24 mouse cellular contexts compared by ENCODE assay signal in the genomic region with DNA sequence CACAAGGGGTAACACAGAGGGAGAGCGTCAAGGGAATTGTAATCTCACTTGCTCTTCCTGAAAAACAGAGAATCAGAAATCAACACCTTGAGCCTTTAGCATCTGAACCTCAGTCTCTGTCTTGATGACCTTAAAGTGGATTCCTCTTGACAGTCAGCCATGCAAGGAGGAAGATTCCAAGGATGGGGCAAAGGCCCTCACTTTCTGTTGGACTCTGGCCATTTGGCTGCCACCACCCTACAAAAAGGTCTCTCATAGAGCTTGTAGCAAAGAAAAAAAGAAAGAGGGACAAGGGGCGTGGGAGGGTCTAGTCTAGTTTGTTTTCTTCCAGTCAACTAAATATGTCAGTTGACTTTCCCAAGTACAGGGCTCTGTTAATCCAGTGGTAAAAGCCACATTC.
DNase-seq lines count a peak whose midpoint lies in the region; ATAC-seq and TF ChIP-seq lines count a peak whose summit lies in the region.
"Had no signal": no experiment of that assay in that cellular context is flagged by ENCODE, and none has a peak within 500 bp of the region (broad histone marks: within the 10 kb centered on the region; RNA-seq: fewer than 3 reads in every experiment).

No protein-coding gene starts in this region.

- no peak for ATAC-seq in kidney, embryonic 16.5 days (ENCODE audit: low FRiP score, low TSS enrichment)
- ATAC-seq: activated CD4-positive, CD25-positive, alpha-beta regulatory T cell, adult 4 months; forebrain, embryonic 13.5 days; forebrain, embryonic 16.5 days had no signal

- peak; percentile 62 for DNase-seq in kidney, adult 11 months
- peak; percentile 62 to 74 for DNase-seq in kidney, adult 8-10 months
- DNase-seq in kidney, postnatal 4 days = no peak
- DNase-seq in kidney, postnatal 14 days = peak; percentile 44
- DNase-seq in lung, adult 2 months = no peak
- DNase-seq in testis, postnatal 10 days (ENCODE audit: low spot score) = no peak
- DNase-seq: adrenal gland, adult 8-10 months; adrenal gland, postnatal 25 days; cerebellum, adult 18-20 months; cerebellum, adult 9-10 months; cerebellum, postnatal 14 days; gastrocnemius, postnatal 10 days; gastrocnemius, postnatal 36 days; heart, adult 2 months; heart, postnatal 14 days had no signal

- no peak for TF ChIP-seq CTCF in olfactory bulb, adult 2 months (IDR thresholded peaks at IDR 0.05; ENCODE audit: insufficient read depth, low read depth, low read length)
- no peak for TF ChIP-seq CTCF in lung, adult 2 months (IDR thresholded peaks at IDR 0.05; ENCODE audit: insufficient read depth, low read length)

- H3K4me1 ChIP-seq in kidney, embryonic 16.5 days (ENCODE audit: insufficient read depth, low read length) = no peaks in the 10 kb centered on the region
- peaks cover 4% of the 10 kb centered on the region for H3K4me1 ChIP-seq in olfactory bulb, adult 2 months (ENCODE audit: control insufficient read depth, insufficient read depth, low read length)
- H3K4me1 ChIP-seq in lung, adult 2 months (ENCODE audit: control insufficient read depth, insufficient read depth, low read length) = no peaks in the 10 kb centered on the region

- H3K27ac ChIP-seq in kidney, embryonic 16.5 days (ENCODE audit: low read length) = no peak overlapping the region
- H3K27ac ChIP-seq in olfactory bulb, adult 2 months (ENCODE audit: insufficient read depth, low read depth, low read length) = 0 out of 2 replicates have a peak overlapping the region, but pooled peaks have one; percentile 6
- H3K27ac ChIP-seq: forebrain, embryonic 10.5 days; forebrain, embryonic 13.5 days; heart, adult 2 months; heart, embryonic 10.5 days; heart, embryonic 13.5 days; hindbrain, embryonic 12.5 days had no signal

- H3K9me3 ChIP-seq in kidney, embryonic 16.5 days (ENCODE audit: low read length) = no peaks in the 10 kb centered on the region
- H3K9me3 ChIP-seq: forebrain, embryonic 10.5 days; forebrain, embryonic 13.5 days; heart, embryonic 10.5 days; heart, embryonic 13.5 days; hindbrain, embryonic 12.5 days had no signal

- no peak overlapping the region for H3K4me3 ChIP-seq in kidney, embryonic 16.5 days (ENCODE audit: low read length)
- H3K4me3 ChIP-seq in olfactory bulb, adult 2 months (ENCODE audit: insufficient read depth, low read depth, low read length) = no peak overlapping the region
- no peak overlapping the region for H3K4me3 ChIP-seq in lung, adult 2 months (replicated peaks; ENCODE audit: extremely low read depth, low read depth, low read length)
- H3K4me3 ChIP-seq: forebrain, embryonic 10.5 days; forebrain, embryonic 13.5 days; heart, adult 2 months; heart, embryonic 10.5 days; heart, embryonic 13.5 days; hindbrain, embryonic 12.5 days had no signal

- no peaks in the 10 kb centered on the region for H3K27me3 ChIP-seq in kidney, embryonic 16.5 days (ENCODE audit: insufficient read depth, low read length)
- H3K27me3 ChIP-seq: forebrain, embryonic 13.5 days; heart, embryonic 13.5 days; hindbrain, embryonic 12.5 days had no signal

- WGBS in kidney, embryonic 16.5 days = 80% methylated on average over 2 of the region's 2 CpGs
- WGBS in olfactory bulb, adult 2 months = 84% methylated on average over 2 of the region's 2 CpGs
- WGBS in lung, adult 2 months = 87% methylated on average over 2 of the region's 2 CpGs

- no peak overlapping the region for H3K4me2 ChIP-seq in kidney, embryonic 16.5 days (replicated peaks; ENCODE audit: low read depth, low read length)
- H3K4me2 ChIP-seq: forebrain, embryonic 13.5 days; heart, embryonic 13.5 days; hindbrain, embryonic 12.5 days had no signal

- TF ChIP-seq POLR2A in olfactory bulb, adult 2 months (IDR thresholded peaks at IDR 0.05; ENCODE audit: insufficient read depth, low read depth, low read length) = no peak
- no peak for TF ChIP-seq POLR2A in lung, adult 2 months (IDR thresholded peaks at IDR 0.05; ENCODE audit: borderline replicate concordance, extremely low read depth, low read depth, low read length)

- H3K9ac ChIP-seq in kidney, embryonic 16.5 days (replicated peaks; ENCODE audit: low read length) = no peak overlapping the region
- H3K9ac ChIP-seq: forebrain, embryonic 13.5 days; heart, embryonic 13.5 days; hindbrain, embryonic 12.5 days had no signal

- no peaks in the 10 kb centered on the region for H3K36me3 ChIP-seq in kidney, embryonic 16.5 days (ENCODE audit: insufficient read depth, low read length)
- H3K36me3 ChIP-seq: forebrain, embryonic 10.5 days; heart, embryonic 10.5 days; heart, embryonic 13.5 days; hindbrain, embryonic 12.5 days had no signal

Comparison
In these comparisons a context has a peak if more than half of its experiments do, and no peak if none do; other contexts are left out.
1. DNase-seq: peak in kidney, adult 11 months (single experiment), kidney, adult 8-10 months (2 of 2) and kidney, postnatal 14 days (single experiment); none in kidney, postnatal 4 days (0 of 2), lung, adult 2 months (single experiment) and testis, postnatal 10 days (single experiment).